Mouse (Mus musculus): Measurements from ENCODE around the gene Oprl1. TPM values are rescaled to one million over a fixed set of nuclear protein-coding genes. Genes with fewer than 3 reads are reported as not detected.

Gene Oprl1
- total RNA-seq, 4 experiments from 2014 or later: 0.16 TPM; not detected in 3

GRCm38 (mm10) chr2:181692304-181692703 is 22.5 kb upstream of the Oprl1 start:
- DNase-seq (ENCODE audit: low spot score): no peak

GRCm38 (mm10) chr2:181693339-181694280 is 21.2 kb upstream of the Oprl1 start, which contains the start of gene Rgs19:
TSS of gene Rgs19 (minus strand) at chr2:181693977.
- DNase-seq (ENCODE audit: low spot score): peak; percentile 83

- no peak for DNase-seq (ENCODE audit: low spot score)
Observed at GRCm38 (mm10) chr2:181694581-181694980, 20.2 kb upstream of the Oprl1 start.

GRCm38 (mm10) chr2:181695776-181696175 is 19.0 kb upstream of the Oprl1 start:
- DNase-seq (ENCODE audit: low spot score): no peak

GRCm38 (mm10) chr2:181696801-181697420 is 17.9 kb upstream of the Oprl1 start:
- DNase-seq (ENCODE audit: low spot score): no peak

GRCm38 (mm10) chr2:181698241-181698640 is 16.6 kb upstream of the Oprl1 start, which contains the start of gene Lkaaear1:
TSS of gene Lkaaear1 (minus strand) at chr2:181698442.
- no peak for DNase-seq (ENCODE audit: low spot score)

- DNase-seq (ENCODE audit: low spot score): peak; percentile 43
Observed at GRCm38 (mm10) chr2:181706668-181707067, 8.1 kb upstream of the Oprl1 start.

- no peak for DNase-seq (ENCODE audit: low spot score)
Observed at GRCm38 (mm10) chr2:181713749-181714148, 1.1 kb upstream of the Oprl1 start.

GRCm38 (mm10) chr2:181715382-181715781 is 566 bp downstream of the Oprl1 start:
- no peak for DNase-seq (ENCODE audit: low spot score)

- DNase-seq (ENCODE audit: low spot score): no peak
Observed at GRCm38 (mm10) chr2:181716991-181717390, 2.2 kb downstream of the Oprl1 start.

GRCm38 (mm10) chr2:181720061-181720460 is 5.2 kb downstream of the Oprl1 start:
- DNase-seq (ENCODE audit: low spot score): no peak

- DNase-seq (ENCODE audit: low spot score): no peak
Observed at GRCm38 (mm10) chr2:181721200-181721599, 6.4 kb downstream of the Oprl1 start.

- DNase-seq (ENCODE audit: low spot score): no peak
Observed at GRCm38 (mm10) chr2:181722213-181722612, 7.4 kb downstream of the Oprl1 start.

GRCm38 (mm10) chr2:181727659-181728262 is 12.9 kb downstream of the Oprl1 start:
- DNase-seq (ENCODE audit: low spot score): no peak

GRCm38 (mm10) chr2:181730051-181730450 is 15.2 kb downstream of the Oprl1 start:
- no peak for DNase-seq (ENCODE audit: low spot score)

- DNase-seq (ENCODE audit: low spot score): no peak
Observed at GRCm38 (mm10) chr2:181752626-181753025, 37.8 kb downstream of the Oprl1 start.

GRCm38 (mm10) chr2:181758147-181758725 is 43.4 kb downstream of the Oprl1 start:
- DNase-seq (ENCODE audit: low spot score): no peak

- no peak for DNase-seq (ENCODE audit: low spot score)
Observed at GRCm38 (mm10) chr2:181759041-181759440, 44.2 kb downstream of the Oprl1 start.

- DNase-seq (ENCODE audit: low spot score): no peak
Observed at GRCm38 (mm10) chr2:181763006-181763830, 48.4 kb downstream of the Oprl1 start, which contains the start of gene Myt1. TSS of gene Myt1 (plus strand) at chr2:181763332.

GRCm38 (mm10) chr2:181763886-181764527 is 49.2 kb downstream of the Oprl1 start:
- no peak for DNase-seq (ENCODE audit: low spot score)

Measured in heart, adult 8-10 months (tissue).